Mouse (Mus musculus) layer of hippocampus, adult 2 months (tissue): Measurements from ENCODE around the gene Ric3. TPM values are rescaled to one million over a fixed set of nuclear protein-coding genes. Genes with fewer than 3 reads are reported as not detected.
A peak's percentile ranks its signal among the peaks of the same experiment; 100 is the strongest.
"Not testable (repeated sequence)": the region's sequence is repeated elsewhere in the genome, so short reads cannot be mapped to it uniquely, and the experiment has no call there.

Experiments used
- DNase-seq, 2 experiments: peaks; one replicate each; pipeline ENCODE4 v3.0.0; 2022; ENCODE audit warnings: low spot score in 2 of 2
- H3K27ac ChIP-seq: fragments of 200-600 bp; 2 replicates; pipeline ENCODE4 v1.8.1; 2022
- H3K4me3 ChIP-seq: fragments of 200-600 bp; 2 replicates; pipeline ENCODE4 v1.8.1; 2022; ENCODE audit warnings: mild to moderate bottlenecking
- CTCF ChIP-seq: fragments of 200-600 bp; conservative IDR thresholded peaks from 2 replicates; pipeline ENCODE4 v1.8.1; 2022; ENCODE audit warnings: antibody characterized with exemption, mild to moderate bottlenecking, moderate library complexity
- total RNA-seq, 2 experiments: library from RNA; stranded (reverse); gene quantifications; 2 replicates each; pipeline ENCODE4 v1.2.3; 2021

The Ric3 gene
- total RNA-seq, 2 experiments from 2014 or later, result 69.6 to 72.0 TPM

DNA sequence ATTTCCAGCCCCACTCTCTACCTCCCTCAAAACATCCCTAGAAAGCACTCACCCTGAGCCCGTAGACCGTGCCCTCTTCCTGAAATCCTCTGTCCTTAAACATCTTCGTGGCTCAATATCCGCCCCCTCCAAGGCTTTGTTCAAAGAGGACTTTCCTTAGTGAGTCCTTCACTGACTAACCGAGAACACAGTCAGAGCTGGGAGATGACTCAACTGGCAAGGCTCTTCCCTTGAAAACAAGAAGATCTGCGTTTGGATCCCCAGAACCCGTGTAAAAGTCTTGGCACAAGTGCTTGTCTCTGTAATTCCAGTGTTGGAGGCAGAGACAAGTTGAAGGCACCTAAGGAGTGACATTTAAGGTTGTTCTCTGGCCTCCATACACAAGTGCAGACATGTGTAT lies 11.2 kb upstream of the Ric3 start:
- Histone ChIP-seq H3K4me3 (no peak overlapping the region), H3K27ac (no peak overlapping the region)
- no peak for TF ChIP-seq CTCF
- no peak for DNase-seq

DNA sequence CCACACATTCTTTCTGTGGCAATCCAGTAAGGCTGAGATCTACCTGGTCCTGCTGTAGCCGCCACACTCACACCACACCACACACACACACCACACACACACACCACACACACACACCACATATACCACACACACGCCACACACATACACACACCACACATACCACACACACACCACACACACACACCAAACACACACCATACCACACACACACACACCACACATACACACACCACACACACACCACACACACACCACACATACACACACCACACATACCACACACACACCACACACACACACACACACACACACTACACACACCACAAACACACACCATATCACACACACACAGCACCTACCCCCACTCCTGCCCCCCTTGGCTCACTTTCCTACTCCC lies 8.2 kb upstream of the Ric3 start:
- H3K27ac ChIP-seq, H3K4me3 ChIP-seq, DNase-seq: not testable (repeated sequence)

DNA sequence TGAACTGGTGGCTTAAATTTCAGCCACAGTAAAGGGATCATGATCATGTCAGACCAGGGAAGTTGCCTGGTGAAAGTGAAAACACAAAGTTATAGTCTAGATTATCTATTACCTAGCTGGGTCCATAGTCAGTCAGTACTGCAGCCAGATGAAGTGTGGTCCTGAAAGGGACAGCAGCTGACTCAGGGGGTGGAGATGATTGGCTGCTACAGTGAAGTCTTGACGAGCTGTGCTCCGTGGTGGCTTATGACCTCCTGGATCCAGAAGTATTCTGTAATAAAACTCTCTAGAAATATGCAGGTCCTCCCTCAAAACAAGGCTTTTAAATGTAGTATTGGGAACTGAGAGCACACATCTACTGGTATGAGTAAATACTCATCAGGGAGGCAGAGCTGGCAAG lies 3.8 kb upstream of the Ric3 start:
- TF ChIP-seq CTCF, result no peak
- no peak for DNase-seq
- Histone ChIP-seq H3K4me3 (no peak overlapping the region), H3K27ac (no peak overlapping the region)

DNA sequence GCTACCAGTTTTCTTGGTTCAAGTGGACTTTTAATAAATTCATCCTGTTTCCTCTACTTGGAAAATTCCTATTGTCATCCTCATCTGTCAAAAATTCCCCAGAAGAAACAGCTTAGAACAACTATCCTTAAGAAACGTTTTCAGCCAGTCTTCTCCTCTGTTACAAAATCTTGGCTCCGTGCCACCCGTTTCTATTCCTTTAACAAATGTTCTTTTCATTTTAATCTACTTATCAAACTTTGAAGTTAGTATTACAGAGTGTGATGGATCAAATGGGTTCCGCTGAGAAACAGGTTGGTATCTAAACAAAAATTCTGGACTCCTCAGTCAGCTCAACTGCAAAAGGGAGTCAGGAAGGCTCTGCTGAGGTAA lies 668 bp upstream of the Ric3 start:
- no peak for TF ChIP-seq CTCF
- peak overlapping the region; percentile 82 for H3K4me3 ChIP-seq
- DNase-seq, result no peak
- no peak overlapping the region for H3K27ac ChIP-seq

DNA sequence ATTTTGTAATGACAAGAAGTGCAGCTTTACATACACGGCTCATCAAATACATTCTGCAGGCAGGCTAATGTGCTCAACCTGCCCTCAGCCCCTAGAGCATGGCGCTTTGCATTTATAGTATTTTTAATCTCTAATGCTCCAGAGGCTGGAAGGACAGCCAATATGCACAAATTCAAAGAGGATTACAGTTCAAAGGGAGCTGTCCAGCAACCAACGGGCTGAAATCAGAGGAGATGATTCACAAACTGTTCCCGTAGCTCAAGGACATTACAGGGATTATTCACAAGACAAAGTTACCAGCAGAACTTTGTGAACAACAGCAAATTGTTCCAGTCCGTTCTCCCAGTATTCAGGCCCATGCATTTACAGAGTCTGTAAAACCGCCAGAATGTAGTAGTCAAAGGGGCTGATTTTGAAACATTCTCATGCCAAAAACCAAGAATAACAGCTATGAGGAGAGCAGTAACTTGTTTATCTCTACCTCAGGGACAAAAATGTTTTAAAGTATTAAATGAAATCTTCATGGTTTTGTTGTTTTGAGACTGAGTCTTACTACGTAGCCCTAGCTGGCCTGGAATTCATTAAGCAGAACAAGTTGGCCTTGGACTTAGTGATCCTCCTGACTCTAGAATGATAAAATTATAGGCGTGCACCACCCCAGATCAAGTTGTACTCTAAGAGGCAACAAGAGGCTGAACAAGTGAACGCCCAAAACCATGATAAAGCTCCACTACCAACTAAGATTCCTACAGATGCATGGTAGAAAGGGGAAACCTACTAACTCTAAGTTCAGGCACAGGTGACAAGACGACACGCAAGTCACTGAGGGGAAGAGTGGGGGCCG lies 640 bp downstream of the Ric3 start:
- no peak for DNase-seq
- peak overlapping the region; percentile 82 for H3K4me3 ChIP-seq
- peak overlapping the region; percentile 88 for H3K27ac ChIP-seq
- no peak for TF ChIP-seq CTCF

DNA sequence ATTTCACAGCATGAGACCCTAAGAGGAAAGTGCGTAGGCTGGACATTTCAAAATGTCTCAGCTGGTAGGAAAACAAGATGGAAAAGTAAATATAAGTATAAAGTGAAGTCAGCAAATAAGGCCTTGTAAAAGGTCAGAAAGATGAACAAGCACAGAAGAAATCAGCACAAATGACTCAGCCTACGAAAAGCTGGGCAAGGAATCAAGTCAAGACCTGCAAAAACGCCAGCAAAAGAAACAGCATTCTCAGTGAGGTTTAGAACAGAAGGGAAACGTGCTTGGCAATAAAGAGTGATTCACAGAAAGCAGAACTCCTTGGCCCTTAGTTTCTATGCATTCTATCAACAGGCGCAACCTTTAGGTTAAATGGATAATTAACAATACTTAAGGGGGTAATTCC lies 10.8 kb downstream of the Ric3 start:
- TF ChIP-seq CTCF, result no peak
- no peak for DNase-seq
- Histone ChIP-seq H3K27ac (no peak overlapping the region), H3K4me3 (no peak overlapping the region)

DNA sequence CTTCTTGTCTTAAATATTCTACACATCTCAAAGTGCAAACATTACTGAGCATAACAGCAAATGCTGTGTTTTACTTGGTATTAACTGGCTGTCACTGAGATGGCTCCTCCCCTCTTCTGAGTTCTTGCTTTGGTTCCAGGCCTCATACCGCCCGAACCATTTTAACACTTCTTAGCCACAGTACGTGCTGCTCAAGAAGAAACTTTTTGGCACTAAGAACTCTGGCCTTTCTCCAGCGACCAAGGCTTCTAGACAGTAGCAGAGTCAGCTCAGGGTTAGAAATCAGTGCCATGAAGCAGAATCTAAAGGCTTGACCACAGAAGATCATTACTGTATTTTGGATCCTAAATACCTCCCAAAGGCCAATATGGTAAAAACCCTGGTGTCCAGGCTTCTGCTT lies 13.5 kb downstream of the Ric3 start:
- no peak for DNase-seq
- TF ChIP-seq CTCF, result no peak
- Histone ChIP-seq H3K27ac (no peak overlapping the region), H3K4me3 (no peak overlapping the region)

DNA sequence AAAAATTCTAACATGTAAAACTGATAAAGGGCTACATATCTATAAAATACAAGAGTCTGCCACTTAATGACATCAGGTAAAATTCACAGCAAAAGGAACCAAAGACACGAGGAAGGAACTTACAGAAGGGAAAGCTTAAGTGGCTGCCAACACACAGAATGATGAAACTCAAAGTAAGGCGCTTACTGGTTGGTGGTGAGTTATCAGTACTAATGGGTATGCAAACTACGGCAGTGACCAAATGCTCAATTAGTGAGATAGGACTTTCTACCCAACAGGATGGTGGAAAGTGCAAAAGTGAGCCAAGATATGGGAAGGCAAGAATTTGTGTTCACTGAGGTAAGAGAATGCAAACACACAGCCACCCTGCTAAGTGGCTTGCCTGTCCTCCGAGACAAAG lies 23.6 kb downstream of the Ric3 start:
- DNase-seq, result no peak
- Histone ChIP-seq H3K4me3 (no peak overlapping the region), H3K27ac (no peak overlapping the region)
- TF ChIP-seq CTCF, result no peak

DNA sequence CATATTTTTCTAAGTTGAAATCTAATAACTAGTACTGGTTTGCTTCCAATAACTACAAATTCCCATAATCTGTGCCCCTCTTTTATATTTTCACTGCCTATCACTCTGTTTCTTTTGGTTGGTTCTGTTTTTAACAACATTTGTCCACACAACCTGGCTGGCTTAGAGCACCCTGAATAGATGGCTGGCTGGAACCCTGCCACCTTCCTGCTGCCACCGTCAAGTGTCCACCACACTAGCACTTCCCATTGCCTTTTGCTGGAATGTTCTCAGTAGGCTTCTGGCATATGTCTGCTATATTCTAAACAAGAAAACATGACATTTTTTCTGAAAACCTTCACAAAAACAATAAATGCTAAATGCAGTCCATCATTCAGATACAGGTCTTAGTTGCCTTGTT lies 32.3 kb downstream of the Ric3 start:
- TF ChIP-seq CTCF, result no peak
- no peak for DNase-seq
- Histone ChIP-seq H3K27ac (no peak overlapping the region), H3K4me3 (no peak overlapping the region)

DNA sequence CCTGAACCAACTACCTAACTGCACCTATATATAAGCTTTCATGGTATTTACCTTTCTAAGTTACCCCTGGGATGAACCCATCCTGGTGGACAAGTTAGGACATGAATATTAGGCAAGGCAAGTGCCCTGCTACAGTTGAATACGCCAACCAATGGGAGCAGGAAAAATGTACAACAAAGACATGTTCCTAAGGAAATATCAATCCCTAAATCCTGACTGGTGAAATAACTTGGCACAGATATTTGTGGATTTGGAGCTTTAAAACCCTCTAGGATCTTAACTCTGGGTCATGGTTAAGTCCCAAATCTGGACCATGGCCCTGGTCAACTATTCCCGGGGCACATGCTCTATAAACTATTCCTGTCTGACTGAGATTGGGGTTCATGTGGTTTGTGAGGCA lies 37.3 kb downstream of the Ric3 start:
- TF ChIP-seq CTCF, result no peak
- Histone ChIP-seq H3K27ac (no peak overlapping the region), H3K4me3 (no peak overlapping the region)
- DNase-seq, result no peak

DNA sequence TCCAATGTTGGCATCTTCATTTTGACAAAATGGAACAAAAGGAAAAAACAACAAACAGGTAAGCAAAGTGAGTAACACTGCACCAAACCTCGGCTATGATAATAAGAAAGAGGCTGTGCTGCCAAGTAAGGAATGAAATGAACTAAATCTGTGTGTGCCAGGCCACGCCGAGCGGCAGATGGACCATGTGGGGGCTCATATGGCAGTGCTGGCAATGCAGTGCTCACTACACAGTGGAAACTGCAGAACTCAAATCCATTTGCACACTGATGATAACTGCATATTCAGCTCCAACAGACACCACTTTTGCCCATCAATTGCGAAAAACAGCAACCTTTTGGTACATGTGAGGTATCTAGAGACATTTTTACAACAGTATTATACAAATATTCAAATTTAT lies 43.7 kb downstream of the Ric3 start:
- H3K27ac ChIP-seq, result peak overlapping the region; percentile 79
- DNase-seq, result peak; percentile 89 to 92
- no peak overlapping the region for H3K4me3 ChIP-seq
- no peak for TF ChIP-seq CTCF

DNA sequence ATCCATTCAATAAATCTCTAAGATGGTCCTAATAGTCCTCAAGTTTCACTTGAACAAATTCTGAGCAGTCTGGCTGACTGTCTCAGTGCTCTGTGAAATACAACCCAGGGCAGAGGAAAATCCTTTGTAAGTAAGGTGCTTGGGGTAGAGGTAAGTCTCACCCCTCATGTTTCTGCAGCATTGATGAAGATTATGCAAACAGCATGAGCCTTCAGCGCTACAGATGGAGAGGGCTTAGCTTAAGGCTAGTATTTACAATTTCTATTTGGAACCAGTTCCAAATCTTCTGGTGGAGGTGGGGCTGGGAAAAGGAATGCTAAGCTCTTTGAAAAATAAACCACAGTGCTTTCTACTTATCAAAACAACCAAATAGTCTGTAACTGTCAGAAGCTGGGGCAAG lies 44.1 kb downstream of the Ric3 start:
- no peak overlapping the region for H3K4me3 ChIP-seq
- H3K27ac ChIP-seq, result peak overlapping the region; percentile 79
- DNase-seq, result no peak
- TF ChIP-seq CTCF, result no peak

DNA sequence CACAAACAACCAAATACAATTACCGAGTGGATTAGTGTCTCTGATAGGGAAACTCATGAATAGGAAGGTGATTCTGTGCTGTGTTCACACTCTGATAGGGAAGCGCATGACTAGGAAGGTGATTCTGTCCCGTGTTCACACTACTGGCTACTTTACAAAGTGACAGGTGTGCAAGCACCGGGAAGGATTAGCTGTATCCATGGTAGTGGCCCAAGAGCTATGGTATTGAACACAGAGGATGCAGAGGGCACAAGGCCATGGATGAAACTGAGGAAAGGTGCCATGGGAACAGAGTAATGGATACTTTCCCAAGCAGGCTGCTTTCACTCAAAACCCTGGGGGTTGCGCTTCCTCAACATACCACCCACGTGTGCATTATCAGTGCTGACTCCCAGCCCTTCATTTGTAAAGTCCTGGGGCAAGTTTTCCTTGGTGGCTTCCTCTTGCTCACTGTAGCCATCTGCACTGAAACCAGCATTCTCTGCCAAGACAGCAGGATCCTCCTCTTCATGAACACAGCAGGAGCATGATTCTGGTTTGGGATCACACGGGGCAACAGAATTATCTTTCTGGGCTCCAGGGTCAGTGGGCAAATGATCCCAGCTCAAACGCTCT lies 44.9 kb downstream of the Ric3 start:
- no peak for TF ChIP-seq CTCF
- Histone ChIP-seq H3K27ac (peak overlapping the region; percentile 79), H3K4me3 (no peak overlapping the region)
- no peak for DNase-seq

DNA sequence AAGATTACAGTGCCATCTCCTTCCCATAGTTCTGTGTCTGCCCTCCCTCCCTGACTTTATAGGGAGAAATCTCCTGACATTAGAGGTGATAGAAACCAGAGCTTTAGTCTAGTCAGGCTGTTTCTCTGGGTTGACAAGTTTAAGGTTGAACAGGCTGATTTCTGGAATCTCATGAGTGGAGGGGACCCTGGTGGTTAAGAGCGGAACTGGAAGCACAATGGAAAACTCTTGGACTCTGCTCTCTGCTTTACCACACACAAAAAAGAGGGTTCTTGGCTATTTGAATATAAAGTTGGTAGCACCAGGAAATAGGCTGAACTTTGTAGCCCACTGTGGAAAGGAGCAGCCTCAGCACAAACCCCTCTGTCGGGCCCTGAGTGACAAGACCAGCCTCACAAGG lies 51.1 kb downstream of the Ric3 start:
- Histone ChIP-seq H3K27ac (peak overlapping the region; percentile 28; the same call in 1 of the 2 replicates), H3K4me3 (no peak overlapping the region)
- peak; percentile 68 for TF ChIP-seq CTCF
- no peak for DNase-seq
